Mouse (Mus musculus) gastrocnemius, postnatal 10 days (tissue): ENCODE measurements around the gene Ccdc50. TPM values are rescaled to one million over a fixed set of nuclear protein-coding genes. Genes with fewer than 3 reads are reported as not detected.

Source experiments
- DNase-seq: peaks from one replicate; pipeline ENCODE4 v3.0.0; 2021; ENCODE audit warnings: mixed read lengths
- long read RNA-seq, 2 experiments: library from polyadenylated mRNA; stranded (forward); transcript quantifications; one replicate each; pipeline ENCODE4 v2.0.0; 2021
- total RNA-seq, 2 experiments: library from RNA; stranded (reverse); gene quantifications; 2 replicates each; pipeline ENCODE4 v1.2.3; 2021

The Ccdc50 gene
- total RNA-seq = 100 to 1,000 TPM; 101 to 102 TPM
- long read RNA-seq, experiment 1, full-length matches to known transcripts = 35 of 63 reads
- long read RNA-seq, experiment 1, partial matches to known transcripts = 14 of 63 reads
- long read RNA-seq, experiment 1, other reads (novel, unspliced or antisense) = 14 of 63 reads
- long read RNA-seq, experiment 2, full-length matches to known transcripts = 20 of 53 reads
- long read RNA-seq, experiment 2, partial matches to known transcripts = 21 of 53 reads
- long read RNA-seq, experiment 2, other reads (novel, unspliced or antisense) = 12 of 53 reads

GRCm38 (mm10) chr16:27388761-27389451 is at the start of gene Ccdc50:
Ccdc50 (plus strand) TSS chr16:27388869.
- DNase-seq = peak; percentile 77

GRCm38 (mm10) chr16:27347521-27347920 is 41.1 kb upstream of the Ccdc50 start:
- no peak for DNase-seq

- no peak for DNase-seq
Measured at GRCm38 (mm10) chr16:27348359-27348758, 40.3 kb upstream of the Ccdc50 start.

- no peak for DNase-seq
Measured at GRCm38 (mm10) chr16:27349235-27349634, 39.4 kb upstream of the Ccdc50 start.

- DNase-seq = no peak
Measured at GRCm38 (mm10) chr16:27349878-27350532, 38.7 kb upstream of the Ccdc50 start.

GRCm38 (mm10) chr16:27354464-27354863 is 34.2 kb upstream of the Ccdc50 start:
- no peak for DNase-seq

GRCm38 (mm10) chr16:27360059-27360458 is 28.6 kb upstream of the Ccdc50 start:
- DNase-seq = no peak

- DNase-seq = no peak
Measured at GRCm38 (mm10) chr16:27370191-27370590, 18.5 kb upstream of the Ccdc50 start, which contains the start of gene Uts2b. Uts2b (minus strand) TSS chr16:27370239.

- no peak for DNase-seq
Measured at GRCm38 (mm10) chr16:27370700-27371099, 18.0 kb upstream of the Ccdc50 start.

- DNase-seq = no peak
Measured at GRCm38 (mm10) chr16:27374139-27374538, 14.5 kb upstream of the Ccdc50 start.

- DNase-seq = no peak
Measured at GRCm38 (mm10) chr16:27375318-27375717, 13.4 kb upstream of the Ccdc50 start.

GRCm38 (mm10) chr16:27376556-27376955 is 12.1 kb upstream of the Ccdc50 start:
- no peak for DNase-seq

GRCm38 (mm10) chr16:27382217-27382616 is 6.5 kb upstream of the Ccdc50 start:
- DNase-seq = no peak

- DNase-seq = no peak
Measured at GRCm38 (mm10) chr16:27384893-27385603, 3.6 kb upstream of the Ccdc50 start.

- DNase-seq = no peak
Measured at GRCm38 (mm10) chr16:27385649-27386048, 3.0 kb upstream of the Ccdc50 start.

GRCm38 (mm10) chr16:27386850-27387407 is 1.7 kb upstream of the Ccdc50 start:
- DNase-seq = no peak

GRCm38 (mm10) chr16:27387634-27388611 is 746 bp upstream of the Ccdc50 start:
- no peak for DNase-seq

- DNase-seq = peak; percentile 9
Measured at GRCm38 (mm10) chr16:27389534-27390282, 1.0 kb downstream of the Ccdc50 start.

GRCm38 (mm10) chr16:27390306-27390705 is 1.6 kb downstream of the Ccdc50 start:
- DNase-seq = no peak

- no peak for DNase-seq
Measured at GRCm38 (mm10) chr16:27391845-27392244, 3.2 kb downstream of the Ccdc50 start.
